Mouse (Mus musculus) heart, embryonic 14.5 days (tissue): ENCODE data around the gene Gm45808. TPM values are rescaled to one million over a fixed set of nuclear protein-coding genes. Genes with fewer than 3 reads are reported as not detected.
A peak's percentile ranks its signal among the peaks of the same experiment; 100 is the strongest.

Experiments
- ATAC-seq: fragments of 200-750 bp; cut with Nextera tagmentation; 2 replicates; pipeline ENCODE4 v1.8.0; 2017; ENCODE audit warnings: low read depth, moderate TSS enrichment; ENCODE audit not compliant: insufficient number of reproducible peaks, insufficient read depth, low FRiP score
- H3K27ac ChIP-seq, 2 experiments: fragments of 200-500 bp in 1 of 2; fragments of 300-500 bp in 1 of 2; sonication (generic) in 1 of 2; replicated peaks in 1 of 2; 2 replicates each; pipeline ENCODE4 v1.5.1; 2012 to 2014; ENCODE audit warnings: low read depth in 2 of 2, low read length in 2 of 2, control low read depth in 1 of 2, mild to moderate bottlenecking in 1 of 2, mixed read lengths in 1 of 2; ENCODE audit not compliant: control insufficient read depth in 1 of 2, insufficient read depth in 1 of 2
- H3K27me3 ChIP-seq: fragments of 300-500 bp; sonication (generic); 2 replicates; pipeline ENCODE4 v1.6.1; 2014; ENCODE audit warnings: mild to moderate bottlenecking, low read length, control low read depth; ENCODE audit not compliant: control insufficient read depth, insufficient read depth
- H3K36me3 ChIP-seq: fragments of 300-500 bp; sonication (generic); 2 replicates; pipeline ENCODE4 v1.6.1; 2014; ENCODE audit warnings: mild to moderate bottlenecking, control low read depth, low read length, mixed read lengths; ENCODE audit not compliant: control insufficient read depth, insufficient read depth
- H3K4me1 ChIP-seq, 2 experiments: fragments of 200-500 bp in 1 of 2; fragments of 300-500 bp in 1 of 2; sonication (generic) in 1 of 2; 2 replicates each; pipeline ENCODE4 v1.6.1; 2012 to 2014; ENCODE audit warnings: low read length in 2 of 2, control low read depth in 1 of 2, mixed read lengths in 1 of 2; ENCODE audit not compliant: control insufficient read depth in 2 of 2, insufficient read depth in 2 of 2
- H3K4me2 ChIP-seq: fragments of 300-500 bp; sonication (generic); 2 replicates; pipeline ENCODE4 v1.6.1; 2014; ENCODE audit warnings: mild to moderate bottlenecking, low read length
- H3K4me3 ChIP-seq, 2 experiments: fragments of 200-500 bp in 1 of 2; fragments of 300-500 bp in 1 of 2; sonication (generic) in 1 of 2; 2 replicates each; pipeline ENCODE4 v1.5.1; 2012 to 2014; ENCODE audit warnings: low read length in 2 of 2, mild to moderate bottlenecking in 2 of 2, control low read depth in 1 of 2, low read depth in 1 of 2, moderate library complexity in 1 of 2; ENCODE audit not compliant: control insufficient read depth in 1 of 2, insufficient read depth in 1 of 2
- H3K9ac ChIP-seq: fragments of 300-500 bp; sonication (generic); 2 replicates; pipeline ENCODE4 v1.6.1; 2014; ENCODE audit warnings: mild to moderate bottlenecking, low read length
- H3K9me3 ChIP-seq: fragments of 300-500 bp; sonication (generic); 2 replicates; pipeline ENCODE4 v1.6.1; 2016; ENCODE audit warnings: low read length, control low read depth; ENCODE audit not compliant: control insufficient read depth
- WGBS: fragments of 180-500 bp; shearing (Covaris S2); extraction: QIAGEN DNeasy Blood & Tissue Kit; methylation state at CpG from one replicate; pipeline ENCODE4 v1.1.7; 2014; 5-methylcytosine and 5-hydroxymethylcytosine counted together
- polyA plus RNA-seq: library from polyadenylated mRNA; unstranded; fragments of >200 nt; fragmentation: Nextera tagmentation; extraction: Ambion mirVana; gene quantifications from 2 replicates; pipeline ENCODE4 v1.2.1, GENCODE M21; 2014

Gene Gm45808
- polyA plus RNA-seq, 1 experiment from 2014 or later, result not detected

DNA sequence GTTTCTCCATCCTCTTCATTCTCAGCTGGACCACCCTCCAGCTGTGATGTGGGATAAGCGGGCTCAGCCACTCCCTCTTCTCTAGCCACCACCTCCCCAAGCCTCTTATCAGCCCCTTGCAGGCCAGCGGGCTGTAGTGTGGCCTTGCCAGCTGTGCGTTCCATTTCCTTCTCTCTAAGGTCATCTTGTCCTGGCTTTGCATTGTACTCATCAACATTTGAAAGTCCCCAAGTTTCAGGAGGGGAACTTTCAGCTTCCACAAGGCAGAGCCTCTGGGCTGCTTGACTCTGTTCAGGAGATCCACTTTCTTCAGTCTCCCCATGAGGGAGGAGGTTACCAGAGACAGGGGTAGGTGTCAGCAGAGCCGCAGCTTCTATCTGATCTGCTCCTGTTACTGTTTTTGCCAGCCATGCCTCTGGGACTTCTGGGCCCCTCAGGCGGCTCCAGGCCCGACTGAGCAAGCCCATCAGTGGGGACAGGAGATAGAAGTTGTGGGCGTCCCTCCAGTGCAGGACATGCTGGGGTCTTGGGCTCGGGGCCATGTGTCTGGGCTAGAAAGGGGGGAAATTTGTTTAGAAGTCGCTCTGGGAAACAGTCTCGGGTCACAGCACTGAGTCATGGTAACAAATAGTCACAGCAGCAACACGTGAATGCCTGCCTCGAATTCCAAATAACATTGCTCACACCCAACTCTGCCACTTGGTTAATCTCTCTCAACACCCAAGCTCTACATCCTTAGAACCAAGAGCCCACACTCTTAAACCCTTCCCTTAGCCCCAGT is 38.4 kb upstream of the Gm45808 start:
- Histone ChIP-seq H3K9ac (peak overlapping the region; percentile 94), H3K27me3 (no peaks in the 10 kb centered on the region), H3K4me3 (peak overlapping the region; percentile 65 to 77), H3K27ac (peak overlapping the region; percentile 87 to 98), H3K36me3 (peaks cover 22% of the 10 kb centered on the region), H3K9me3 (no peaks in the 10 kb centered on the region), H3K4me1 (peaks cover 22 to 37% of the 10 kb centered on the region in 2 experiments), H3K4me2 (peak overlapping the region; percentile 82)
- peak; percentile 29; the same call in 1 of the 2 replicates for ATAC-seq
- 3% methylated on average over 12 of the region's 12 CpGs for WGBS

DNA sequence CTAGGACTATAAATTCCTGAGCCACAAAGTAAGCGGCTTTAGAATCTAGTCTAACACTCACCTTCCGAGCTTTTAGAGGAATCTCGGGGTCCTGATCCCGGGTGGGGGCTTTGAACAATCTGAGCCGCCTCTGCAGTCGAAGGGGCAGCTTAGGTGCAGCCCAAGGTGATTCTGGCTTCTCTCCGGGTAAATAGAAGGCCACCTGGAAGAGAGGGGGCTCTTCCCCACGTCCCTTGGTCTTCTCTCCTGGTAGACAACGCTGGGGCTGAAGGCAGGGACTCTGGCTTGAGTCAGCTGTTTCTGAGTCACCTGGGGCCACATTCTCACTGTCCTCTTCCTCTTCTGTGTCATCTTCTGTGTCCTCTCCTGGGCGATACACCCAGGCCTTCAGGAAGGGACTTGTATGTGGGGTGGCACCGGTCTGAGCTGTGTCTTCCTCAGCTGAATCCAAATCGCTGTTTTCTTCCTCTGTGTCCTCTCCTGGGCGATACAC is 37.1 kb upstream of the Gm45808 start:
- ATAC-seq, result no peak
- H3K9me3 ChIP-seq, result no peaks in the 10 kb centered on the region
- H3K36me3 ChIP-seq, result peaks cover 22% of the 10 kb centered on the region
- H3K9ac ChIP-seq, result peak overlapping the region; percentile 64
- H3K4me2 ChIP-seq, result peak overlapping the region; percentile 56
- no peaks in the 10 kb centered on the region for H3K27me3 ChIP-seq
- peak overlapping the region; percentile 10 to 26; a peak in 3 of 4 replicates for H3K4me3 ChIP-seq
- WGBS, result 76% methylated on average over 13 of the region's 13 CpGs
- H3K4me1 ChIP-seq, result peaks cover 14 to 28% of the 10 kb centered on the region in 2 experiments
- no peak overlapping the region for H3K27ac ChIP-seq

DNA sequence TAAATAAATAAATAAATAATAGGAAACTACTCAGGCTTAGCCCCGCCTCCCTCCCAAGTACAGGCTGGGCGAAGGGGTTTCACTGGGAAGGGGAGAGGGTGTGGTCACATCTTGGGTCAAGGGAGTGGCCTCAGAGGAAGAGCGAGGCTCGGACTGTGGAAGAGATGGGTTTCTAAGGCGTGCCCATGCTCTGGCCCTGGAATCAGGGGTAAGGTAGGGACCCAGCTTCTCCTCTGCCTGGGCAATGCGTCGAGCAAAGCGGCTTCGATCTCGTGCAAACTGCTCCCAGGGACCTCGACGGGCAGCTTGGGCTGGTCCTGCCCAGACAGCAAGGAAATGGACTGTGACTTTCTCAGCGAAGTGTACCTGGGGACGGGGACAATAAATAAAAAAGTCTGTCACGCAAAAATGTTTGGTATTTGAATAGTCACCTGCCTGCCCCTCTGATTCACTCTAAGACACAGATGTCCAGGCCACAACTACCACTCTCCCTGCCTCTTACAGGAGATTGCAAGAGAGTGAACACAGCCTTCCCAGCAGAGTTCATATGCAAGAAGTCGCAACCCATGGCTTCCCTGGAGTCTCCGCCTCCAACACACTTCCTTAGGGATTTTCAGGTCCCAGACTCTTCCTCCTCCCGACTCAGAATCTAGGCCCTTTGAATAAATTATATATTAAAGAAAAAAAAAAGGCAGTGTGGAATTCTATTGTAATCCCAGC is 36.5 kb upstream of the Gm45808 start:
- no peaks in the 10 kb centered on the region for H3K9me3 ChIP-seq
- H3K27me3 ChIP-seq, result no peaks in the 10 kb centered on the region
- ATAC-seq, result 0 out of 2 replicates have a peak, but pooled peaks have one; percentile 8
- H3K4me3 ChIP-seq, result peak overlapping the region; percentile 11 to 26; a peak in 2 of 4 replicates
- WGBS, result 63% methylated on average over 18 of the region's 18 CpGs
- no peak overlapping the region for H3K27ac ChIP-seq
- H3K9ac ChIP-seq, result peak overlapping the region; percentile 64
- peaks cover 22% of the 10 kb centered on the region for H3K36me3 ChIP-seq
- H3K4me2 ChIP-seq, result peak overlapping the region; percentile 56
- peaks cover 14 to 28% of the 10 kb centered on the region in 2 experiments for H3K4me1 ChIP-seq

DNA sequence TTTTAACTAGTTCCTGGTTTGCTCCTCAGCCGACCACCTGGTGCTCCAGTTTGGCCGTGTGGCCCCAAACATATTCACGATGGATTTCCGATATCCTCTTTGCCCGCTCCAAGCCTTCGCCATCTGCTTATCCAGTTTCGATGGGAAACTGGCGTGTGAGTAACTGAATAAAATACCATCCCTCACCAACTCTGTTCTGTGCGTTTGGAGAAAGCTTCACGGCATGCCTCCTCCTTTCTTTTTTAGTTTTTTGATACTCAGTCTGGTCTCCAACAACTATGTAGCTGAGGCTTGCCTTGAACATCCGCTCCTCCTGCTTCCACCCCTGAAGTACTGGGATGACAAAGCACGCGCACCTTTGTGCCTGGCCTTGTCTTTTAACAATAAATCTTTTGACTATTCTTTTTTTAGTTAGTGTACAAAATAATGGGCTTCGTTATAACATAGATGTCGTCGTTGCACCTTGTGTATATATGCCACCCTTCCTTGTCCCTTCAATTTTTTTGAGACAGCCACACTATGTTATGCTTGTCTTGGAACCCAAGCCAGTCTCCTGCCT is 35.7 kb upstream of the Gm45808 start:
- WGBS, result 55% methylated on average over 16 of the region's 16 CpGs
- peaks cover 22% of the 10 kb centered on the region for H3K36me3 ChIP-seq
- no peaks in the 10 kb centered on the region for H3K9me3 ChIP-seq
- H3K9ac ChIP-seq, result 0 out of 2 replicates have a peak overlapping the region, but pooled peaks have one; percentile 70
- no peak for ATAC-seq
- H3K4me2 ChIP-seq, result peak overlapping the region; percentile 55
- peaks cover 14 to 28% of the 10 kb centered on the region in 2 experiments for H3K4me1 ChIP-seq
- peak overlapping the region; percentile 47 to 75 for H3K4me3 ChIP-seq
- no peaks in the 10 kb centered on the region for H3K27me3 ChIP-seq
- H3K27ac ChIP-seq, result peak overlapping the region in 1 of 2 experiments; percentile 76; a peak in 2 of 4 replicates

DNA sequence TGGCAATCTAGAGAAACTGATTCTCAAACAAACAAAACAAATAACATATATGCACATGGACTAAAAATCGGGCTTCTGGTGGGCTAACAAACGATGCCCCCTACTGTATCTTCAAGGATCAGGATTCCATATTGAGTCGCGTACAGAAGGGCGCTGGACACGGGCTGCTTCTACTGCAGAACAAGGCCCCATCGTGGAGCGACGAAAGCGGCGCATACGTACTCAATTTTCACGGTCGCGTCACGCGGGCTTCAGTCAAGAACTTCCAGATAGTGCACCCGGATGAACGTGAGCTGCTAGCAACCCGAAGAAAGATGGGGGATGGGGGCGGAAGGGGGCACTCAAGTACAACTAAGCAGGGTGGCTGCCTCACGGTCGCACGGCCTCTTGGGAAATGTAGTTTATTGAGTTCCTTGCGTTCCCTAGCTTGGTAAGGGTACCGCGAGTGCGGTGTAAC is 35.1 kb upstream of the Gm45808 start:
- Histone ChIP-seq H3K4me3 (peak overlapping the region; percentile 47 to 75), H3K9me3 (no peaks in the 10 kb centered on the region), H3K9ac (peak overlapping the region; percentile 70), H3K27ac (peak overlapping the region; percentile 76 to 83), H3K36me3 (peaks cover 22% of the 10 kb centered on the region), H3K27me3 (no peaks in the 10 kb centered on the region), H3K4me2 (peak overlapping the region; percentile 55), H3K4me1 (peaks cover 14 to 28% of the 10 kb centered on the region in 2 experiments)
- ATAC-seq, result peak; percentile 14; the same call in 1 of the 2 replicates
- WGBS, result under 1% methylated on average over 28 of the region's 28 CpGs

DNA sequence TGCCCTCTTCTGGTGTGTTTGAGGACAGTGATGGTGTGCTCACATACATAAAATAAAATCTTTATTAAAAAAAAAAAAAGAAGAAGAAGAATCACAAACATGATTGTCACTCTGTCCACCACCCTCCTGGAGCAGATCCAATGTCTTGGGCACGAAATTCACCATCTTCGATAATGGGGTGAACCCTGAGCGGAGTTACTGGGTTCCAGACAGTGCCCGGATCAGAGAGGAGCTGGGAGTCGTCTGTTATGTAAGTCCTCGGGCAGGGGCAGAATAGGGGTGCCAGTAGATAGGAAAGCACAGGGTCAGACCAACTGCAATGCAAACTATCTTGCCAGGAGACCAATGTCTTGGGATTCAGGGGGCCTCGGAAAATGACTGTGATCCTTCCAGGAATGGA is 34.0 kb upstream of the Gm45808 start:
- Histone ChIP-seq H3K4me1 (peaks cover 15 to 28% of the 10 kb centered on the region in 2 experiments), H3K36me3 (peaks cover 22% of the 10 kb centered on the region), H3K9ac (no peak overlapping the region), H3K4me3 (no peak overlapping the region), H3K4me2 (no peak overlapping the region), H3K27ac (no peak overlapping the region), H3K9me3 (no peaks in the 10 kb centered on the region), H3K27me3 (no peaks in the 10 kb centered on the region)
- ATAC-seq, result no peak
- WGBS, result 93% methylated on average over 7 of the region's 7 CpGs
